9 mouse cellular contexts compared by ENCODE assay signal in genomic region chr1:36263833-36264488, GRCm38 (mm10). TPM values are rescaled to one million over a fixed set of nuclear protein-coding genes. Genes with fewer than 3 reads are reported as not detected.
DNase-seq lines count a peak whose midpoint lies in the region; ATAC-seq and TF ChIP-seq lines count a peak whose summit lies in the region.
"Had no signal": no experiment of that assay in that cellular context is flagged by ENCODE, and none has a peak within 500 bp of the region (broad histone marks: within the 10 kb centered on the region; RNA-seq: fewer than 3 reads in every experiment).

No protein-coding gene starts in this region.

- H3K36me3 ChIP-seq in liver, embryonic 12.5 days, result no peaks in the 10 kb centered on the region
- H3K36me3 ChIP-seq: neural tube, embryonic 13.5 days had no signal

- 0 out of 2 replicates have a peak, but pooled peaks have one; percentile 40 for ATAC-seq in liver, embryonic 12.5 days

- no peaks in the 10 kb centered on the region for H3K27me3 ChIP-seq in liver, embryonic 12.5 days (replicated peaks)
- no peaks in the 10 kb centered on the region for H3K27me3 ChIP-seq in cerebellum, adult 2 months (ENCODE audit: control insufficient read depth, insufficient read depth, low read length)

- H3K4me2 ChIP-seq in liver, embryonic 12.5 days, result peak overlapping the region; percentile 55
- H3K4me2 ChIP-seq: neural tube, embryonic 13.5 days had no signal

- WGBS in bone marrow, adult 2 months, result 0% methylated on average over 13 of the region's 13 CpGs
- 10% methylated on average over 13 of the region's 13 CpGs for WGBS in liver, embryonic 12.5 days (ENCODE audit: insufficient replicate concordance)
- 67% methylated on average over 13 of the region's 13 CpGs for WGBS in cerebellum, adult 2 months

- H3K27ac ChIP-seq in bone marrow, adult 2 months (ENCODE audit: control insufficient read depth, insufficient read depth, low read depth, low read length, poor library complexity), result peak overlapping the region; percentile 84
- H3K27ac ChIP-seq in liver, embryonic 12.5 days, result peak overlapping the region; percentile 73
- H3K27ac ChIP-seq in cerebellum, adult 2 months (ENCODE audit: insufficient read depth, low read length), result no peak overlapping the region
- H3K27ac ChIP-seq: neural tube, embryonic 13.5 days had no signal

- peaks cover 8% of the 10 kb centered on the region; the same call in 1 of the 2 replicates for H3K4me1 ChIP-seq in bone marrow, adult 2 months (ENCODE audit: control insufficient read depth, insufficient read depth, low read length)
- peaks cover 37% of the 10 kb centered on the region for H3K4me1 ChIP-seq in liver, embryonic 12.5 days
- H3K4me1 ChIP-seq in cerebellum, adult 2 months (ENCODE audit: control insufficient read depth, insufficient read depth, low read length), result peaks cover 14% of the 10 kb centered on the region

- peak; percentile 89 for DNase-seq in CD4-positive, CD25-positive, alpha-beta regulatory T cell, adult 2 months (ENCODE audit: low read depth, low spot score)
- DNase-seq in heart, postnatal 25 days (ENCODE audit: low spot score), result peak; percentile 49
- peak; percentile 47 for DNase-seq in spleen, adult 12 weeks (ENCODE audit: low spot score)
- DNase-seq in yolk sac, embryonic 10.5 days (ENCODE audit: low spot score), result no peak
- DNase-seq in adrenal gland, postnatal 10 days, result no peak
- DNase-seq in cerebellum, adult 2 months, result no peak

- H3K9ac ChIP-seq in liver, embryonic 12.5 days, result 0 out of 2 replicates have a peak overlapping the region, but pooled peaks have one; percentile 7
- H3K9ac ChIP-seq: neural tube, embryonic 13.5 days had no signal

- no peak for TF ChIP-seq POLR2A in bone marrow, adult 2 months (IDR thresholded peaks at IDR 0.05; ENCODE audit: borderline replicate concordance, control insufficient read depth, low read depth, low read length)
- TF ChIP-seq POLR2A in cerebellum, adult 2 months (IDR thresholded peaks at IDR 0.05; ENCODE audit: borderline replicate concordance, insufficient read depth, low read length), result no peak

- TF ChIP-seq CTCF in bone marrow, adult 2 months (IDR thresholded peaks at IDR 0.05; ENCODE audit: control insufficient read depth, insufficient read depth, low read length), result no peak
- TF ChIP-seq CTCF in cerebellum, adult 2 months (IDR thresholded peaks at IDR 0.05; ENCODE audit: borderline replicate concordance, insufficient read depth, low read depth, low read length), result no peak

- H3K9me3 ChIP-seq in liver, embryonic 12.5 days (replicated peaks), result no peaks in the 10 kb centered on the region
- H3K9me3 ChIP-seq: neural tube, embryonic 13.5 days had no signal

- intact Hi-C loops in heart, postnatal 25 days (cut with DNase I), result no loop called here

- H3K4me3 ChIP-seq in bone marrow, adult 2 months (replicated peaks; ENCODE audit: control insufficient read depth, low read depth, low read length), result peak overlapping the region; percentile 26
- H3K4me3 ChIP-seq in liver, embryonic 12.5 days, result peak overlapping the region; percentile 17; the same call in 1 of the 2 replicates
- H3K4me3 ChIP-seq in cerebellum, adult 2 months (replicated peaks; ENCODE audit: insufficient read depth, low read depth, low read length), result no peak overlapping the region
- H3K4me3 ChIP-seq: neural tube, embryonic 13.5 days had no signal

RNA-seq across cellular contexts. Expression of gene Neurl3, which starts 10.5 kb away (rescaled TPM):
- 33.7 and 62.7 TPM in 2 replicates for polyA plus RNA-seq in bone marrow, adult 2 months (2011; ENCODE audit: insufficient read depth, insufficient read length, low replicate concordance, missing spikeins)
- 1 to 10 TPM; 3.1 to 3.4 TPM for total RNA-seq in heart, postnatal 25 days (2021)
- 3.4 and 3.7 TPM in 2 replicates for polyA plus RNA-seq in liver, embryonic 12.5 days (2016; fragmentation: Nextera tagmentation; extraction: Ambion mirVana)
- total RNA-seq in adrenal gland, postnatal 10 days (2021), result 1 to 10 TPM; 4.9 to 7.4 TPM
- 0.93 and 1.0 TPM in 2 replicates for polyA plus RNA-seq in cerebellum, adult 2 months (2012; rRNA removed)

RNA-seq across cellular contexts. Expression of gene Uggt1, which starts 19.4 kb away (rescaled TPM):
- polyA plus RNA-seq in bone marrow, adult 2 months (2011; ENCODE audit: insufficient read depth, insufficient read length, low replicate concordance, missing spikeins), result 14.8 and 33.9 TPM in 2 replicates
- total RNA-seq in heart, postnatal 25 days (2021), result 10 to 100 TPM; 26.8 to 29.5 TPM
- 28.5 and 29.0 TPM in 2 replicates for polyA plus RNA-seq in liver, embryonic 12.5 days (2016; fragmentation: Nextera tagmentation; extraction: Ambion mirVana)
- total RNA-seq in adrenal gland, postnatal 10 days (2021), result 10 to 100 TPM; 35.2 to 44.5 TPM
- polyA plus RNA-seq in cerebellum, adult 2 months (2012; rRNA removed), result 23.6 and 25.7 TPM in 2 replicates

RNA-seq across cellular contexts. Expression of gene Arid5a, which starts 43.6 kb away (rescaled TPM):
- polyA plus RNA-seq in bone marrow, adult 2 months (2011; ENCODE audit: insufficient read depth, insufficient read length, low replicate concordance, missing spikeins), result 14.3 and 36.7 TPM in 2 replicates
- total RNA-seq in heart, postnatal 25 days (2021), result 10 to 100 TPM in 1 of 2 experiments, 1 to 10 TPM in 1; 7.0 to 11.1 TPM
- polyA plus RNA-seq in liver, embryonic 12.5 days (2016; fragmentation: Nextera tagmentation; extraction: Ambion mirVana), result 2.3 and 3.4 TPM in 2 replicates
- total RNA-seq in adrenal gland, postnatal 10 days (2021), result 1 to 10 TPM; 8.9 to 9.2 TPM
- polyA plus RNA-seq in cerebellum, adult 2 months (2012; rRNA removed), result 9.9 and 10.7 TPM in 2 replicates

Comparison
In these comparisons a context has a peak if more than half of its experiments do, and no peak if none do; other contexts are left out.
1. DNase-seq: peak in CD4-positive, CD25-positive, alpha-beta regulatory T cell, adult 2 months (single experiment), heart, postnatal 25 days (single experiment) and spleen, adult 12 weeks (single experiment); none in yolk sac, embryonic 10.5 days (single experiment), adrenal gland, postnatal 10 days (single experiment) and cerebellum, adult 2 months (0 of 2).